Mouse (Mus musculus): Measurements from ENCODE around the gene Psg19.
"Not testable (repeated sequence)": the region's sequence is repeated elsewhere in the genome, so short reads cannot be mapped to it uniquely, and the experiment has no call there.

Gene Psg19

GRCm38 (mm10) chr7:18798420-18798819, at the start of gene Psg19:
Gene Psg19, minus strand, starts transcription at chr7:18798520.
- DNase-seq (ENCODE audit: low spot score in 2 of 2): no peak

DNA sequence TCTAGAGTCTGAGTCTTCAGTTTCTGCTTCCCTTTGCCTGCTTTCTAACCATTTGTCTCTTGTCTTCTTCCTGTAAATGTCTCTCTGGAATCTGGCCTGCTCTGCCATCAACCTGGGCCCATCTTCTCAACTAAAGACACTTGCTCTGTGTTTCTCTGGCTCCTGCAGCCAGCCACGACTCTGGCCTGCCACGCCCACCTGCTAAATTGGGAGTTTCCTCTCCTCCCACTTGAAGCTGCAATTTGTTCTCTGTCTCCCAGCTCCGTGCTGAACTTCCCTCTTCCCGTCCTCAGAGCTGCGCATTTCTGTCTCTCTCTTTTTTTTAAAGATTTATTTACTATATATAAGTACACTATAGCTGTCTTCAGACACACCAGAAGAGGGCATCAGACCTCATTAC, 46.5 kb upstream of the Psg19 start:
- DNase-seq (ENCODE audit: low spot score in 2 of 2): no peak

DNA sequence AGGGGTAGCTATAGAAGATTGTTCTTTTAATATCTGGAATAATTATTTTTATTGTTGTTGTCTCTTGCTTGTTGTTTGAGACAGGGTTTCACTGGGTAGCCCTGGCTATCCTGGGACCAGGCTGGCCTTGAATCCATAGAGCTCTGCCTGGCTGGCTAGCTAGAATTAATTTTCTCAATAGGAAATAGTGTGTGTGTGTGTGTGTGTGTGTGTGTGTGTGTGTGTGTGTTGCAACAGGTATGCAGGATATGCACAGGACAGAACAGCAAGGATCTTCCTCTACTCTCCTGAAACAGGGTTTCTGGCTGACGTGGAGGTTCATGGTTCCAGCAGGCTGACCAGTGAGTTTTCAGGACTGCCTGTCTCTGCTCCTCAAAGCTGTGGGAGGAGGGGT, 42.9 kb upstream of the Psg19 start:
- DNase-seq (ENCODE audit: low spot score in 2 of 2): no peak

- DNase-seq (ENCODE audit: low spot score in 2 of 2): peak in 1 of 2 experiments; percentile 14
These were observed 42.3 kb upstream of the Psg19 start for GRCm38 (mm10) chr7:18840386-18841173.

DNA sequence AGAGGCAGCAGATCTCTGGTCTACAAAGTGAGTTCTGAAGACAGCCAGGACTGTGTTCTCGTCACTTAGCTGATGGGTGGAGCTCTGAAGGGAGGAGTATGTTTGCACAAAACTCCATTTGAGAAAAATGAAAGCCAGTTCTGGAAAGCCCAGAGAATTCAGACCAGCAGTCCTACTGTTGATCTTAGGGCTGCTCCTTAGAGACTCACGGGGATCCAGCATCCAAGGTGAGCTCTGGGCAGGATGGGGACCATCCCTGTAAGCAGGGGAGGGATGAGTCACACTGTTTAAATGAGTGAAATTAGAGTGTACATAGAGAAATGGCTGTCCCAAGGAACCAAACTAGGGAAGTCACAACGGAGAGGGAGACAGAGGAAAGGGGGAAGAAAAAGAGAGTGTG, 41.5 kb upstream of the Psg19 start, which contains the start of gene Mill2:
Mill2 (plus strand) TSS at position 102 of the 400 bp plus-strand sequence.
- DNase-seq (ENCODE audit: low spot score in 2 of 2): no peak

- DNase-seq (ENCODE audit: low spot score in 2 of 2): no peak
These were observed 34.0 kb upstream of the Psg19 start for GRCm38 (mm10) chr7:18832298-18832697.

- DNase-seq (ENCODE audit: low spot score in 2 of 2): no peak
These were observed 31.2 kb upstream of the Psg19 start for GRCm38 (mm10) chr7:18829545-18829944.

DNA sequence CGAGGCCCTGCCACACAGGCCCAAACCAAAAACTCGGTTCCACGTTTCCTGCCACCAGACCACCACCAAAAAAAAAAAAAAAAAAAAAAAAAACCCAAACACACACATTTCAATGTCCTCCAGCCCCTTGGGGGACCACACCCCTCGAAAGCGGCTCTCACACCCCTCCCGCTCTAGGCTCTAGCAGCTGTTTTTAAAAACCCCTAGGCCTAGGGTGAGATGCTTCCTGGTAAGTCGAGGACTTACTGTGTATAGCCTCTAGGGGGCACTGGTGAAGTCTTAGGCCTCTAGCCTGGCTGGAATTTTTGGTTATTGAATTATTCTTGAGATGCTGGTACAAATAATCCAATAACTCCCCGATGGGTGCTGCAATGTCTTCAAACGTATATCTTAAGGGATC, 30.3 kb upstream of the Psg19 start:
- DNase-seq (ENCODE audit: low spot score in 2 of 2): no peak

- DNase-seq (ENCODE audit: low spot score in 2 of 2): no peak
These were observed 29.6 kb upstream of the Psg19 start for GRCm38 (mm10) chr7:18827792-18828546.

DNA sequence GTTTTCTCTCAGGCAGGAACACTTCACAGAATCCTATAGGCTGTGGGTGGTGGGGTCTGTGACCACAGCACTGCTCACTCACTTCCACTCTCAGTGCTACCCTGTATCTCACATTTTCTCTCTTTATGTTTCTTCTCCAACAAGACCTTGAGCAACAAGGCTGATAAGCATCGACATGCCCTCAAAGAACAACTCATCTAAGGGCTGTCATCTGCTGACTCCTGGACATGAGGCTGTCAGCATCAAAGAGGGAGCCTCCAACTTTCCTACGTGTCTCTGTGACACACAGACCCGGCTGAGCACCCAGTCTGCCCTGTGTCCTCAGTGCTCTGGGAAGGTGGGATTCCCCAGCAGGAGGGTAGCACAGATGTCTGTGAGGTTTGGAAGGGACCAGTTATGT, 23.2 kb upstream of the Psg19 start, which contains the start of gene Psg17:
Psg17 (minus strand) TSS at position 101 of the 400 bp plus-strand sequence.
- DNase-seq (ENCODE audit: low spot score in 2 of 2): no peak

GRCm38 (mm10) chr7:18818301-18818700, 20.0 kb upstream of the Psg19 start:
- DNase-seq (ENCODE audit: low spot score in 2 of 2): no peak

DNA sequence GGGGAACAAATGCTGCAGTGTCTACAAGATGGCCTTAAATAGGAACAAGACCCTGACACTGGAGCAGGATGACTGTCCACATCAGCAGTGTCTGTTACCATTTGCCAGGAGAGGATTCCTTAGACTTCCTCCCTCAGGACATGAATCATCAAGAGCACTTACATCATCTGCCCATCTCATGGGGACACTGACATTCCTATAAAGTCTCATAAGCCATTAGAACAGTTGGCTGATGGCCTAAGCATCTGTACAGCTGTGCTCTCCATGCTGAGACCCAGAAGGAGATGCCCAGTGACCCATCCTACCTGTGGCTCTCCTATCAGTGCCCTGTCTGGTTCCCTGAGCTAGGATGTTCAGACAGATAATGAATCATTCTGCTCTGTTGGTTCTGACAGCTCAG, 5.2 kb upstream of the Psg19 start:
- DNase-seq (ENCODE audit: low spot score in 2 of 2): no peak

- DNase-seq (ENCODE audit: low spot score in 2 of 2): no peak
These were observed 809 bp upstream of the Psg19 start for GRCm38 (mm10) chr7:18799129-18799528.

DNA sequence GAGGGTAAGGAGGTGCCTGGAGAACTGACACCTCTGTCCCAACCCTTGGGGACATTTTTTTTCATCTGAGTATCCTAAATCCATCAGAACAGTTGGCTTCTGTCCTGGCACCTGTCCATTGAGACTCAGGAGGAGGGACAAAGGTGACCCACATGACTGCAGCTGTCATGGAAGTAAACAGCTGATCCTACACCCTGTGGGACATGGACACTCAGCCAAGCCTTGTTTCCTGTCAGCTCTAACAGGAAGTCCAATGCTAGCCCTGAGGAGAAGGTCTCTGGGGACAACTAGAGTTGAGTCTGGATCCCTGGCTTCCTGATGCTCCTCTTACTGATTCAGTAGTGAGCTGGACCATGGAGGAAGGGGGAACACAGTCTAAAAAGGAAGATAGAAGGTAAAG, 7.6 kb downstream of the Psg19 start:
- DNase-seq (ENCODE audit: low spot score in 2 of 2): not testable (repeated sequence)

DNA sequence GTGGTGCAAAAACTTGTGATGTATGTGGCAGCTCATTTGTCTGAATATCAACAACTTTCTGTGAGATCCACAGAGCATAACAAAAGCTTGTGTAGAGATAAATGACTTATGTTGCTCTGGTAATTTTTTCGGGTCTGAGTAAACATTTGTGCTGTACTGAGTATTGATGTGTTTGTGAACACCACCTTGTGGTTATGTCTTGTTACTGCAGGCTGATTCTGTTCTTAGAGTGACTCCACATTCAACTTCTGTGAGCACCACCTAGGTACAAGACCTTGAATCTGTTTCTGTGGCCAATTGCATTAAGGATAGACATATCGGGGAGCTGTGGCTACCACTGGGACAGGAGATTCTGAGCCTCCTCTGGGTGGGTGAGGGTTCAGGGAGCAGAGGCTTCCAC, 17.0 kb downstream of the Psg19 start:
- DNase-seq (ENCODE audit: low spot score in 2 of 2): not testable (repeated sequence)

DNA sequence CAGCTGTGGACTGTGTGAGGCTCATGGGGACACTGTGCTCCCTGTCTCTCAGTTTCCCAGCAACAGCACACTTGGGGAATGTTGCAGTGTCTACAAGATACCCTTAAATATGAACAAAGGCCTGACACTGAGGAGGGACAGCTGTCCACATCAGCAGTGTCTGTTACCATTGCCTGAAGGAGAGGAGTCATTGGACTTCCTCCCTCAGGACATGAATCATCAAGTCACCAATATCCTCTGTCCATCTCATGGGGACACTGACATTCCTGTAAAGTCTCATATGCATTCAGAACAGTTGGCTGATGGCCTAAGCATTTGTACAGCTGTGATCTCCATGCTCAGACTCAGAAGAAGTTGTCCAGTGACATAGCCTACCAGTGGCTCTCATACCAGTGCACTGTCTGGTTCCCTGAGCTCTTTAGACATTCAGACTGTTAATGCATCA, 19.0 kb downstream of the Psg19 start:
- DNase-seq (ENCODE audit: low spot score in 2 of 2): no peak

- not testable (repeated sequence) for DNase-seq (ENCODE audit: low spot score in 2 of 2)
These were observed 35.4 kb downstream of the Psg19 start for GRCm38 (mm10) chr7:18762885-18763284.

GRCm38 (mm10) chr7:18760152-18760551, 38.2 kb downstream of the Psg19 start:
- DNase-seq (ENCODE audit: low spot score in 2 of 2): not testable (repeated sequence)

DNA sequence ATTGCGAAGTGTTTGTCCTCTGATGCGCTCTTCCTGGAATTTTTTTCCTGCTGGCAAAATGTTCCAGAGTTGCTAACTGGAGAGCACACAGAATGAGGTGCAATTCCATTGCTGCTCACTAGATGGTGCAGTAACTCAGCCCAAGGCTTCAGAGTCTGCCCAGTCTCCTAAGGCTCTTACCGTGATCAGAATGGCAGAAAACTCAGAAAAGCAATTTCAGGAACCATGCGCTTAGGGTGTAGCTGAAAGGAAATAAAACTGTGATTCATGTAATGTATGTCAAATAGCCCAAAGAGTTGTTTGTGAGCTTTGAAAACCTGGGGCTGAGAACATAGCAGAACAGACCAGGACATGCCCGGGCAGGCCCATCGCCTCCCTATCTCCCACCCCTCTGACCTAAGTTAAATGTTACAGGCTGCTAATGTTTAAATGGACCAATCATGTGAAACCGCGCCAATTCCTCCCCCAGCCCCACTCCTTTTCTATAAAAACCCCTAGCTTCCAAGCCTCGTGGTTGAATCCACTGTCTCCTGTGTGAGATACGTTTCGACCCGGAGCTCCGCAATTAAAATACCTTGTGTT, 48.3 kb downstream of the Psg19 start:
- peak in 1 of 2 experiments; percentile 2 for DNase-seq (ENCODE audit: low spot score in 2 of 2)

- DNase-seq (ENCODE audit: low spot score in 2 of 2): no peak
These were observed 49.1 kb downstream of the Psg19 start for GRCm38 (mm10) chr7:18748994-18749895.

DNA sequence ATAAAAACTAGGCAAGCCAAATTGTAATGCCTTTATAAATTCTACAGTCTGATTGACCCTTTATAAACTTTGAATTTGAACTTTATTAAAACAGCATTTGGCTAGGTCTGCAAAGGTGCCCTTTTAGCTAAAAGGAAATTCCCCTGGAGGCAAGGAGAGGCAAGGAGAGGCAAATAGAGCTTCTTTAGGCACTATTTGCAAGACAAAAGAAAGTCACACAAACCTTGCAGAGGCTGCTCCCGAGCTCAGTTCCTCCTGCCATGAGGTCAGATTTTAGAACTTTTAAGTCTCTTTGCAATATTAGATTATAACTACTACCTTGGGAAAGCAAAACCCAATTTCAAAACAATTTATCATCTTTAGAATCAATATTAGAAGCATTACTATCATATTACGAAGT, 50.9 kb downstream of the Psg19 start:
- not testable (repeated sequence) for DNase-seq (ENCODE audit: low spot score in 2 of 2)
